Mouse (Mus musculus): ENCODE data around the gene Srek1. TPM values are rescaled to one million over a fixed set of nuclear protein-coding genes. Genes with fewer than 3 reads are reported as not detected.

The Srek1 gene
- total and polyA plus RNA-seq, 3 experiments: 38.9 to 93.3 (median 45.6) TPM

GRCm38 (mm10) chr13:103700752-103701151, 73.7 kb downstream of the Srek1 start:
- Histone ChIP-seq H3K36me3 (replicated peaks in 1 of 2; ENCODE audit: control insufficient read depth in 1 of 2, insufficient read depth in 1 of 2, low read length in 1 of 2) (no peaks in the 10 kb centered on the region), H3K9me3 (replicated peaks; ENCODE audit: low read length) (no peaks in the 10 kb centered on the region), H3K9ac (ENCODE audit: insufficient read depth, low read depth) (no peak overlapping the region), H3K79me2 (replicated peaks; ENCODE audit: control insufficient read depth, extremely low read depth, insufficient read depth, poor library complexity, severe bottlenecking) (no peaks in the 10 kb centered on the region), H3K4me2 (ENCODE audit: insufficient read depth, low read depth, poor library complexity, severe bottlenecking) (no peak overlapping the region), H3K4me1 (ENCODE audit: control insufficient read depth in 1 of 2, insufficient read depth in 2 of 2) (peaks cover 0 to 7% of the 10 kb centered on the region in 2 experiments; a peak in 2 of 4 replicates), H3K27me3 (replicated peaks) (no peaks in the 10 kb centered on the region), H3K4me3 (replicated peaks in 1 of 3; ENCODE audit: low read depth in 2 of 3, low read length in 2 of 3, poor library complexity in 1 of 3) (no peak overlapping the region), H3K27ac (ENCODE audit: insufficient read depth, low read depth) (no peak overlapping the region)
- dilution Hi-C loops (cut with MboI; ENCODE audit: extremely low pct_ligation_motif_present, extremely low pct_unique_long_range_greater_than_20kb, low sequenced_read_pairs) (no loop called here), in situ Hi-C loops (cut with MboI; ENCODE audit: low pct_ligation_motif_present, low pct_unique_long_range_greater_than_20kb, low sequenced_read_pairs) (no loop called here)
- TF ChIP-seq CHD1 (IDR thresholded peaks at IDR 0.05; ENCODE audit: low read depth, low read length): no peak
- TF ChIP-seq TBP (conservative IDR thresholded peaks at IDR 0.05; ENCODE audit: low read depth, low read length): no peak
- no peak for TF ChIP-seq NELFE (IDR thresholded peaks at IDR 0.05; ENCODE audit: low read depth, low read length)
- TF ChIP-seq USF1 (IDR thresholded peaks at IDR 0.05; ENCODE audit: low read depth, low read length): no peak
- TF ChIP-seq CTCF (conservative IDR thresholded peaks at IDR 0.05 in 1 of 2, IDR thresholded peaks at IDR 0.05 in 1 of 2; ENCODE audit: low read depth in 2 of 2, low read length in 2 of 2): no peak
- TF ChIP-seq GABPA (IDR thresholded peaks at IDR 0.05; ENCODE audit: insufficient replicate concordance, low read depth, low read length): no peak
- no peak for TF ChIP-seq RCOR1 (conservative IDR thresholded peaks at IDR 0.05; ENCODE audit: low read depth, low read length)
- TF ChIP-seq MAX (IDR thresholded peaks at IDR 0.05; ENCODE audit: low read length): no peak
- no peak for TF ChIP-seq E2F4 (IDR thresholded peaks at IDR 0.05; ENCODE audit: insufficient replicate concordance, low read depth, low read length)
- TF ChIP-seq EP300 (IDR thresholded peaks at IDR 0.05; ENCODE audit: low read length): no peak
- TF ChIP-seq SMC3 (IDR thresholded peaks at IDR 0.05; ENCODE audit: low read depth, low read length): no peak
- DNase-seq (ENCODE audit: extremely low read depth): no peak

GRCm38 (mm10) chr13:103697993-103698392, 76.4 kb downstream of the Srek1 start:
- no peak overlapping the region for H3K4me3 ChIP-seq (replicated peaks in 1 of 3; ENCODE audit: low read depth in 2 of 3, low read length in 2 of 3, poor library complexity in 1 of 3)
- dilution Hi-C loops (cut with MboI; ENCODE audit: extremely low pct_ligation_motif_present, extremely low pct_unique_long_range_greater_than_20kb, low sequenced_read_pairs): no loop called here

More at GRCm38 (mm10) chr13:103697993-103698392, 76.4 kb downstream of the Srek1 start:
- H3K4me1 ChIP-seq (ENCODE audit: control insufficient read depth in 1 of 2, insufficient read depth in 2 of 2): no peaks in the 10 kb centered on the region
- TF ChIP-seq RCOR1 (conservative IDR thresholded peaks at IDR 0.05; ENCODE audit: low read depth, low read length) (no peak), MXI1 (IDR thresholded peaks at IDR 0.05; ENCODE audit: low read depth, low read length) (no peak), PAX5 (IDR thresholded peaks at IDR 0.05; ENCODE audit: low read length) (no peak), ZNF384 (IDR thresholded peaks at IDR 0.05; ENCODE audit: low read depth, low read length) (no peak), NELFE (IDR thresholded peaks at IDR 0.05; ENCODE audit: low read depth, low read length) (no peak), JUN (IDR thresholded peaks at IDR 0.05; ENCODE audit: insufficient read depth, low read depth, low read length) (no peak), SIN3A (IDR thresholded peaks at IDR 0.05; ENCODE audit: low read length) (no peak), SMC3 (IDR thresholded peaks at IDR 0.05; ENCODE audit: low read depth, low read length) (no peak), BHLHE40 (IDR thresholded peaks at IDR 0.05; ENCODE audit: low read depth, low read length) (no peak), TBP (conservative IDR thresholded peaks at IDR 0.05; ENCODE audit: low read depth, low read length) (no peak), CHD2 (IDR thresholded peaks at IDR 0.05; ENCODE audit: low read length) (no peak), TCF12 (IDR thresholded peaks at IDR 0.05; ENCODE audit: low read depth, low read length) (no peak), MYC (IDR thresholded peaks at IDR 0.05; ENCODE audit: low read depth, low read length) (no peak)
- in situ Hi-C loops (cut with MboI; ENCODE audit: low pct_ligation_motif_present, low pct_unique_long_range_greater_than_20kb, low sequenced_read_pairs): no loop called here
- H3K4me2 ChIP-seq (ENCODE audit: insufficient read depth, low read depth, poor library complexity, severe bottlenecking): peak overlapping the region; percentile 33; the same call in 1 of the 2 replicates
- no peak overlapping the region for H3K9ac ChIP-seq (ENCODE audit: insufficient read depth, low read depth)
- no peaks in the 10 kb centered on the region for H3K79me2 ChIP-seq (replicated peaks; ENCODE audit: control insufficient read depth, extremely low read depth, insufficient read depth, poor library complexity, severe bottlenecking)
- H3K9me3 ChIP-seq (replicated peaks; ENCODE audit: low read length): no peaks in the 10 kb centered on the region
- no peak for DNase-seq (ENCODE audit: extremely low read depth)
- no peak overlapping the region for H3K27ac ChIP-seq (ENCODE audit: insufficient read depth, low read depth)
- no peaks in the 10 kb centered on the region for H3K36me3 ChIP-seq (replicated peaks in 1 of 2; ENCODE audit: control insufficient read depth in 1 of 2, insufficient read depth in 1 of 2, low read length in 1 of 2)
- no peaks in the 10 kb centered on the region for H3K27me3 ChIP-seq (replicated peaks)

Measured in CH12.LX (cell line).